Mouse (Mus musculus) gastrocnemius, adult 18-20 months (tissue): ENCODE results near the gene Hebp1. TPM values are rescaled to one million over a fixed set of nuclear protein-coding genes. Genes with fewer than 3 reads are reported as not detected.
A peak's percentile ranks its signal among the peaks of the same experiment; 100 is the strongest.

ENCODE experiments used
- DNase-seq: peaks from one replicate; pipeline ENCODE4 v3.0.0; 2021; ENCODE audit warnings: low spot score
- long read RNA-seq, 2 experiments: library from polyadenylated mRNA; stranded (forward); transcript quantifications; one replicate each; pipeline ENCODE4 v2.0.0; 2021
- total RNA-seq, 2 experiments: library from RNA; stranded (reverse); gene quantifications; 2 replicates each; pipeline ENCODE4 v1.2.3; 2021

Gene Hebp1
- 1 to 10 TPM; 8.6 to 8.9 TPM for total RNA-seq
- long read RNA-seq, experiment 1: 0 reads
- long read RNA-seq, experiment 2: 0 reads

DNA sequence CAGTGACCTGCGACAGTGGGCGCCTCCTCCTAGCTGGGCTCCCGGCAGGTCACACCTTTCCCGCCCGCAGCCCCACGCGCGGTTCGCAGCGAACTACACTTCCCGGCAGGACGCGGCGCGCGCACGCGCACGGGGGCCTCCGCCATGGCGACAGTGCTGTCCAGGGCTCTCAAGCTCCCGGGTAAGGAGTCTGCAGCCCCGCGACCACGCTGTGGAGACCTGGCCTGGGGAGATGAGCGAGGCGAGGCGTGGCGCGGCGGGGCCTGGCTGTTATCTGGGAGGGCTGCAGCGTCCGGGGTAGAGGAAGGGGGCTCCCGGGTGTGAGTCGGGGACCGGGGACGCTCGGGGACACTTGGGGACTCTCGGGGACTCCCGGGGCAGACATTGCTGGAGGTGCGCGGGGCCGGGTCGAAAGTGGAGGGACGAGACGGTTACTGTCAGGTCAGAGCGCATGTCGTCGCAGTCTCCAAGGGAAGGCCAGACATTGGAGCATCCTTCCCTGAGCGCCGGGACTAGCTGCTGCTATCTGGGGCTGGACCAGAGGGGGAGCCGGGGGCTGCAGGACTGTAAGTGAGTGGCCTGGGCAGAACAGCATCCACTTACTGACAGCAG is at the start of gene Hebp1, which contains the start of gene Fam234b:
Gene Hebp1 (minus strand): TSS at position 102 of the 612 bp plus-strand sequence.
Gene Fam234b (plus strand): TSS at position 57 of the 612 bp plus-strand sequence.
- DNase-seq: peak; percentile 68

DNA sequence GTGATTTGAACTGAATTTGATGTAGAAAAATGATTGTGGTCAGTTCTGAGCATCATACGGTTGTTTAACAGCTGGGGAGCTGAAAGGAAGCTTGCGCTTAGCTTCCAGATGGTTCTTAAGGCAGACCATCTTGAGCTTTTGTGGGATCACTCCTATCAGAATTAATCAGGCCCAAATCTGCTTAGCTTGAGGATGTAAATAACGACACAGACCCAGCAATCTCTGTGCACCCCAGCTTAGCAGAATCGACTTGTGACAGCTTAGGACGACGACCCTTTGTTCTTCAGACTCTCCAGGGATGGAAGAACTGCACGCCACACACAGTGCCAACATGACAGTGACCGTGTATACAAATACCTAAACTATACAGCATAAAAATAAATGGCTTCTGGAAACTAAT is 47.8 kb upstream of the Hebp1 start:
- DNase-seq: no peak

DNA sequence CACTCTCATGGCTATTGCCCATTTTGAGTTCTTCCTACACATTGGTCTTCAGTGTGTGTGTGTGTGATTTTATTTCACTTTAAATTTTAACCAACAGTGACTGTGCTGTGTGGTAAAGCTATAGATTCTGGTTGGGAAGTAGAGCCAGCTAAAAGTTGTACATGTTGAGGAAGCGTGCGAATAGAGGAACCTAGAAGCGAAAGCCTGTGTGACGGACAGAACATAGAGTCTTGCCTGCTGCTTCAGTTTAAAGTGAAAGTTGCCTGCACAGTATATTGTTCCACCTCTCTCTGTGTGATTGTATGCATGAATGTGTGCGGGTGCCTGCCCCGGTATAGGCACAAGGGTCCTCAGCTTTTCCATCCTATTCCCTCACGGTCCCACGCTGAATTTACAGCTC is 42.5 kb upstream of the Hebp1 start:
- no peak for DNase-seq

DNA sequence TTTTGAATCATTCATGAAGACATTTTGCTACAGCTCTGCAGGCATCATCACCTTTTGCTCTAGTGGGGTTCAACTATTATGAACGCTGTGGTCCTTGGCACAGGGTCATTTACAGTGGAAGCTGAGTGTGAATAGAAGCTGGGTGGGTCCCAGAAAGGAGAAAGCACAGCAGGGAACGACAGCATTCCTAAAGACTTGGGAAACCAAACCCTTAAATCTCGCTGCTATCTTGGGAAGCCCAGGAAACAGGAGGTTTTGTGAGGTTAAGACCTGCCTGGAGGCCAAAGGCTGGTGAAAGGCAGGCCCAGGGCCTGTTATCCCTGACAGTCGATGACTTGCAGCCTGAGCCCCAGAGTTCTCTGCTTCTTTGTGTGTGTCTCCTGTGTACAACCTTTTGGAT is 40.4 kb upstream of the Hebp1 start:
- DNase-seq: no peak

DNA sequence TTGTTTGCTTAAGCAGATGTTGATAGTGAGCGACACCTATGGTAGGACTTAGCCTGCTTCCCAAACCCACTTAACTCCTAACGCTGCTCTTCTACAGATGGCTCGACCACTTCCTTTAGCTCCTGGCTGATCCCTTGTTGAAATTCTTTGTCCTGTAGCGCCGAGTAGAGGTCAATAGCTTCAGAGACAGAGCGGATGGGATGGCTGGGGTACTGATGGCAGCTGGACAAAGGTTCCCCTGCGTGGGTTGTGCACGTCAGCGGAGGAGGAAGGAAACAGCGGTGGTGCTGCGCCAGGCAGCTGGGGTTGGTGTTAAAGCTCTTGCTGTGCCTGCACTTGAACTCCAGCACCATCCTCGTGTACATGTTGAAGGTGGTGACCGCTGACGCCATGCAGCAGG is 39.5 kb upstream of the Hebp1 start:
- no peak for DNase-seq

DNA sequence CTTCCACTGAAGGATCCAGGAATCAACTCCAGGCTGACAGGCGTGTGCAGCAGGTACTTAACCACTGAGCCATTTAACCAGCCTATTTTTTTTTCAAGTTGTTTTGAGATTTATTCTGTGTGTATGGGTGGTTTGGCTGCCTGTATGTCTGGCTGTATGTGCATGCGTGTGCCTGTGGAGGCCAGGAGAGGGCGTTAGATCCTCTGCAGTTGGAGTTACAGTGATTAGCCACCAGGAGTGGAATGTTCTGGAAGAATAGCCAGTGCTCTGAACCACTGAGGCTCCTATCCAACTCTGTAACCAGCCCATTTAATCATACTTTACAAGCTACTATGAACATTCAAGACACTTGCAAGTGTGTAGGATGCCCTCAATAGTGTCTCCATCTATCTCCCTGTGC is 38.8 kb upstream of the Hebp1 start:
- DNase-seq: no peak

DNA sequence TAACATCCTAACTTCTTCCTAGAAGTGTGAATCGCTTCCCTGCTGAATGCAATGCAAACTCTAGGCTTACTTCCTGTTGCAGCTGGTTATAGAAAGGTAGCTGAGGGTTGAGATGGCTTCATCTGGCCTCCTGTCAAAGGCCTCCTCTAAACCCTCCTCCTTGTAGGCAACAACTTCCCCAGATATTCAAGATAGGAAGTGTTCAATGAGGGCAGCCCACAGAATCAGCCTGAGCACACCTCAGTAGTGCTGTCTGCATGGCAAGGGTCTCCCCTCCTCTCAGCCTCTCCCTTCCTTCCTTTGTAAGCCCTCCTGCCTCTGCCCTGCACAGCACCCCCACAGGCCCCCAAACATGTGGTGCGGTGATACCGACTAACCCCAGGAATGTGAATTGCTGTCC is 37.9 kb upstream of the Hebp1 start:
- DNase-seq: no peak

DNA sequence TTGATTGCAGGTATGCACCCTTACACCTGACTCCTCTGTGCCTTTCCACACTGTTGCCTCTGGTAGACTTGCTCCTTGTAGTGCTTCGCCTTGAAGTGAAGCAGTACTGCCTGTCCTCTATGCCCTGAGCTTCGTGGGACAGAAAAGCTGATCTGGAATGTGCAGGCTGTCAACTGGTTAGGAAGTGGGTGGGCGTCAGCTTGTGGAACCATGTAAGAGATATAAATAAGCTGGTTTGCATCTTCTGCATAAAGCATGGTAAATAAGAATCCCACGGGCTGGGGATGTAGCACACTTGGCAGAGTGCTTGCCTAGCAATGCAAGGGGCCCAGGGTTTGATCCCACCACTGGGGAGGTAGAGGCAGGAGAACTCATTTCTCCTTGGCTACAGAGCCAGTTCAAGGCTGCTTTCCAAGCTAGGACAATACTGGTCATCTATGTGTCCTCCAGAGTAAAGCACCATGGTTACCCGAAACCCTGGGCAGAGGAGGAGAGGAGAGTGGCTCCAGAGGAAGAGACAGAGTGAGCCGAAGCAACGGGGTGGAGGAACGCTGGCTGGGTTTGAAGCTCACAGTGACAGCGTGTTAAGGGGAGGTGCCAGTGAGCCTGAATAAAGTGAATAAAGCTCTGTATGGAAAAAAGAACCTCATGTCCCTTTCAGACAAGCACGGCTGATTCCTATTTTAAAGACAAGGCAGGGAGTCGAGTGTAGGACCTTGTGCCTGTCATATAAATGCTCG is 34.8 kb upstream of the Hebp1 start:
- DNase-seq: no peak

DNA sequence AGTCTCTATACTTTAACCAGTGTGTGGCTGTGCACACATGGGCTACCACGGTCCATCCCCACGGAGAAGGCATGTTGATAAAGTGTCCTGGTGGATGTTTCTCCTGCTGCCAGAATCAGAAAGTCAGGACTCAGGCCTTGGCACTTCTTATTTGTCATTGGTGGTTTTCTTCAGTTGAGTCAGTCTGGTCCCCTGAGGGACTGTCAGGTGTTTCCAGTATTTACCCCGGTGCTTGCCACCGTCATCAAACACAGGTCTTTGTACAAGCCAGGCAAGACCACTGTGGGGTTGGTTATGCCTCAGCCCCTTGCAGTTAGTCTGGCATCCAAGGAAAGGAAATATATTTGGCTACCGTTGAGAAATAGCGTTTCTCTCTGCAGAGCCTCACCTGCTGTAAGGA is 32.8 kb upstream of the Hebp1 start:
- DNase-seq: no peak

DNA sequence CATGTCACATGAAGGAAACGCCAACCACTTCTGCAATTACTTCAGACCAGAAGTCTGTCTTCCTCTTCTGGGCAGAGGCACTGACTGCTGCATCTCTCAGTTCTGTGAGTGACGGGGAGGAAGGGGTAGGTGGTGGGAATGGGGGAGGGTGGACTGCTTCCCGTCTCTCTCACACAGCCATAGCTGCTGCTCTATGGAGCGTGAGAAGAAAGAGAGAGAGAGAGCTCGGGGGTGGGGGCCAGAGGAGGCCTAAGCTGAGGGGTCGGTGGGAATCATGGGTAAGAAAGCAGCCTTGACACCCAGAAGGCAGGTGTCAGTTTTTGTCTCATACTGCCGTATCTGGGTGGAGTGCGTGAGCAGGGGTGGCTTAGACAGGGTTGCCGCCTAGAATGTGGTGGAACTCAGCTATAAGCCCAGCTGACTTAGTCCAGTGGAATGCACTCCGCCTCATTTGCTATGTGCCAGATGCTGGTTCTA is 30.7 kb upstream of the Hebp1 start:
- no peak for DNase-seq

DNA sequence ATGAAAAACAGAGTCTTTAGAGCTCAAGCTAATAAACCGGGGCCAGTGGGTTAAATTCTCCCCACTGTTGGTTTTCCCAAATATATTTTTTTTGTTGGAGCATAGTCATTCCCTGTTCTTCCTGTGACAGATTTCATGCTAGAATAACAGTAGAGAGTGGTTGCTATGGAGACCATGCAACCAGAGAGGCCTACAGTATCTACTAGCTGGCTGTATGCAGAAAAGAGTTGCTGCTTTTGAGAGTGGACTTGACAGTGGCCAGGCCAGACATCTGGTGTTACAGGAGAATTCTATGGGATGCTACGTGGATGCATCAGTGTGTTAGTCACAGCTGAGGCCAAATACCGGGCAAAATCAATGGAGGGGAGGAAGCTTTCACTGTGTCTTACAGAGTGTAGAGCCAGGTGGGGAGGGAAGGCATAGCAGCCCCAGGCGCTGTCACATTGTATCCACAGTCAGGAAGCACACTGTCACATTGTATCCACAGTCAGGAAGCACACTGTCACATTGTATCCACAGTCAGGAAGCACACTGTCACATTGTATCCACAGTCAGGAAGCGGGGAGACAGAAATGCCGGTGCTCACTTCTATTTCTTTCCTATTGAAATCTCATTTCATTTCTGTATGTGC is 26.1 kb upstream of the Hebp1 start:
- no peak for DNase-seq

DNA sequence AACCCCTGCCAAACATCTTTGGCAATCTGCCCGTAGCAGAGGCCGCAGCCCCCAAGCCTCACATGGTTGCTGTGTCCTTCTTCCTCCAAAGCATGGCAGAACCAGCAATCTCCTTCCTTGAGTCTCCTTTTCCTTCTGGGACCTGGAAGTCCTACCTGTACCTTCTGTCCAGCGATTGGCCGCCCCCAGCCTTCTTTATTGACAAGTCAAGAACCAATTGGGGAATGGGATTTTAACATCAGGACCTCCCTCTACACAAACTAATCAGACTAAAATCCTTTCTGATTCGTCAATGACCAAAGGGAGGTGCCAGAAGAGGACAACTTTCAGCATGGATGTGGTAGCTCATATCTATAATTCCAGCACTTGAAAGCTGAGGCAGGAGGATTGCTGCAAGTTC is 22.1 kb upstream of the Hebp1 start:
- DNase-seq: no peak

DNA sequence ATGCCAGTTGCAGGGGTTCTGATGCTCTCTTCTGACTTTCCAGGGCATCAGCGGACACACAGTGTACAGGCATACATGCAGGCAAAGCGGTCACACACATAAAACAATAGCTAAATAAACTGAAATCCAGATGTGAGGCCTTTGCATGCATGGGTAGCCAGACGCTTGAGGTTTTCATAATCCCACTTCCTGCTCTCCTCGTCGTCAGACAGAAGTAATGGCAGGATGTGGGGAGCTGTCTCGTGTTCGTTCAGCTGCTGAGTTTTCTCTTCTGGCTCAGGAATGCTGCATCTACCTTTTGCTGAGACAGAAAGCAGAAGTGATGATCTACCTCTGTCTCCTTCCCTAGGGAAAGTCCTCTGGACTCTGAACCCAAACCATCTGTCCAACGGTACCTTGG is 20.5 kb upstream of the Hebp1 start:
- no peak for DNase-seq

DNA sequence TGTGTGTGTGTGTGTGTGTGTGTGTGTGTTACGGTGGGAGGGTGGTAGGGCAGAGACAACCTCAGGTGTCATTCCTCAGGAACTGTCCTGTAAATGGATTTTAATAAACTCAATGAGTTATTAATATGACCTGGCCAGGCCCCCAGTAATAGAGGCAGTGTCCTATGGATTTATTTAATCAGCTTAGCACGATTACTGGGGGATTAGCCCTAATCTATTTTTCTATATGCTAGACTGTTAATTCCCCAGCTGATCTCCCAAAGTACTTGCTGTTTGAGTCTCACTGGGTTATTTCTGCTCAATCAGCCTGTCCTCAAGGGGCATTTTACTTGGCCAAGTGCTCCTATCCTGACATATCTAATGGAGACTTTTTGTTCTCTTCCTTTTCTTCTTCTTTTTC is 14.8 kb upstream of the Hebp1 start:
- DNase-seq: no peak

DNA sequence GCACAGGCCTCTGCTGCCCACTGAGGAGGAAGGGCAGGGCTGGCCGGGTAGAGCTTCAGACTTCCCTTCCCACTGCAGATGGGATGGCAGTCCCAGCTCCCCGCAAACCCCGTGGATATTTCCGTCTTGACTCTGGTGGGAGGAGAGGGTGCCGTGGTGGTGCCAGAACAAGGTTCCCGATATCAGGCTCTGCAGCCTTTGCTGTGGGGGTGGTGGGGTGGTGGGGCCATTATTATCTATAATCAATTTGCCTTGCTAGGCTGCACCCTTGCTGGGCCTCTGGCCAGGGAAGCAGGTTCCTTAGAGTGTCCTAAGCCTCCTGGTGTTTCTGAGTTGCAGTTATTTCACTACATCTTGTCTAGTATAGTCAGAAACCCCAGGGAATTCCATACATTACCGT is 13.3 kb upstream of the Hebp1 start:
- no peak for DNase-seq

DNA sequence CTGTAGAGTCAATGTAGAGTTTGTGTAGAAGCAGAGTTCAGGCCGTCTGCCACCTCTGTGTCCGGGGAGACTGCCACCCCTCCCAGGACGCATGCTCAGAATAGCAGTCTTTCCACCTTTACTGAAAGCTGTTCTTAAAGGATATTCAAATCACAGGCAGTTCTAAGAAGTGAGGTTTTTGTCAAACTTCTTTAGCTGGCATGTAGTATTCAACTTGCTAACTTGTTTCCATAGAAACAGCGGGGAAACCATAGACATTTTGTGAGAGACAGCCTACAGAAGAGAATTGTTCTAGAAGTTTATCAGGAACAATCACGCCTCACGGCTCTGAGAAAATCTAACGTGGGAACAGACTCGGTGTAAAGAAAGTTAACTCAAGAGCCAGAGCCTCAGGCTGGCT is 9.1 kb upstream of the Hebp1 start:
- no peak for DNase-seq

DNA sequence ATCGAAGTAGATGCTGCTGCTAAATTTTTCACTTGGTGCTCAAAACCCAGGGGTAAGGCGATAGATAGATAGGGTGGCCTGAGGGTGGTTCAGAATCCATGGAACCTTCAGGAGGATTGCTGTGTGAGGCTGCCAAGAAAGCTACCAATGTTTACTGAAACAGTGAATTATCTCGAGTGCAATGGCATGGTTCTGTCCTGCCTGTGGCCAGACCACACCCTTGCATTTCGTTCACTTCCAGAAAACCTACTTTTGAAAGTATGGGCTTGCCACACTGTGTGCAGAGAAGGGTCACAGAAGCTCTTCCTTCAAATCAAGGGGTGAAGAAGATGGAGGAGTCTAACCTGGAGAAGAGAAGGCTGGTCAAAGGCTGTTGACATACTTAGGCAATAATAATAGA is 8.0 kb upstream of the Hebp1 start:
- no peak for DNase-seq

DNA sequence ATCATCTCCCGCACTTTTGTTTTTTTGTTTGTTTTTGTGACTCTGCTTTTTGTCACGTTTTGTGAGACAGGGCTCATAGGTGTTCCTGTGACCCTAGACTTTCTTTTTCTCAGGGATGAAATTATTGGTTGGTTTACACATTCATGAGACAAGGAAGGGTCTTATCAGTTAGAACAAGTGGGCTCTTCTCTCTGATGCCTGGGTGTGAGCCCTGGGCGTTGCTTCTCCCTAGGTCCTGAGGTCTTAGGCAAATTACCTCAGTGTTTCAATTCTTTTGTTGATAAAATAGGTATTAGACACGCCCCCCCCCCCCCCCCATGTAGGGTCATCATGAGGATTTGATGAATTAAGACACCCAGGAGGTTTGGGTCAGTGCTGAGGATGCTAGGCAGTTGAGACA is 7.0 kb upstream of the Hebp1 start:
- DNase-seq: no peak

DNA sequence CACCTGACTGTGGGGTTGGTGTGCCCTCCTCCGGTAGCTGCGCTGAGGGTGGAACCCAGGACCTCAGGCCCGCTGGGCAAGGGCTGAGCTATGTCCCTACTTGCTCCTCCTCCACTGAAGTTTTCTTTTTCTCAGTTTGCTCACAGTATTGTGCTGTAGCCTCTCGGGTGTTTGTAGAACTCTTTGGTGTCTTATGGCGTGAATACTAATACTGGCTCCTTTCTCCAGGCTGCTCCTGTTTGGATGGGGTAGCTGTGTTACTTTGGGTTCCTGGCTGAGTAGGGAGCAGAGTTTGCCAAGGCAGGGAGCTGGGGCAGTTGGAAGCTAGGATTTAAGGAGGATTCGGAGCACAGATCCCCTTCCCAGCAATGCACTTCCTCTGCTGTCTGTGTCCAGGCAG is 5.9 kb upstream of the Hebp1 start:
- no peak for DNase-seq

DNA sequence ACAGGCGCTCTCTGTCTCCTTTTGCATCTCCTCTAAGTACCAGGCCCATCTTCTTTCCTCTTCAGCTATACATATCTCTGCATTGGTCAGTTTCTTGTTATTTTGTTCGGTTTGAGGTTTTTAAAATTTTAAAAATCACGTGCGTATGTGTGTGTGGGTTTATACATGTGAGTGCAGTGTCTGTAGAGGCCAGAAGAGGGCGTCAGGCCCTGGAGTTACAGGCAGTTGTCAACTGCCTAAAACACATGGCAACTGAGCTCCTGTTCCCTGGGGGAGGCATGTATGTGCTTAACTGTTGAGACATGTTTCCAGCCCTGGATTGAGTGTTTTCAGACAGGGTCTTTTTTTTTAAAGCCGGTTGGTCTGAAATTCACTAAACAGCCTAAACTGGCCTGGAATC is 4.8 kb upstream of the Hebp1 start:
- no peak for DNase-seq

DNA sequence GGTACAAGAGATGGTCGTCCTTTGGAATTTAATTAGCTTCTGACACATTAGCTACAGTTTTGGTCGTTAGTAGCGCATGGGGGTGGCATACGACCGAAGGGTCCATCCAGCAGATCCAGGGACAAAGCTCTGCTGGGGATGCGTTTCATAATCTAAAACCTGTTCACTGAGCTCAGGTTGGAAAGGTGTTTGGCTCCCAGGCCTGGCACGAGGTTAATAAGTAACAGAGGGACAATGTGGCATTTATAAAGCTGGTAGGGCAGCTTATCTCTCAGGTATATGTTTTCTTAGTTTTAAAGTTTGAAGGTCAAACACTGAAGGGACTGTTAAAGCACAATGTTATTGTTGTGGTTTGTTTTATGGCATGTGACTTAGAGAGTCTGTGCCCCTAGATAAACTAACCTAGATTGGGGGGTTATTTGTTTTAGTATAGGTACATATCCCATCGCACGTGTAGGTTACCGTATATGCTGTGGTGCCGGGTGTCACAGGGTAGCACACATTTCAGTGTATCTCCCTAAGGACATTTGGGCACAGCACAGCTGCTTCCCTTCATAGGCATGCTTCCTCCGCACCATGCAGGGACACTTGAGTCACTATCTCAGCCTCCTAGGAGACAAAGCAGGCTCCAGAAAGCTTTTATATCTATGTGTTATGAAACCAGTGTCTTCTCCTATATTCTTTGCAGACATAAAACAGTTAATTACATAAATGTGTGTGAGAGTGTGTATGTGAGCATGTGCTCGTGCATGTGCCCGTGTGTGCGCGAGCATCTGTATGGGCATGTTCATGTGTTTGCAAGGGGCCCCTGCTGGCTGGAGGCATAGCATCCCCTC is 2.5 kb upstream of the Hebp1 start:
- DNase-seq: no peak

DNA sequence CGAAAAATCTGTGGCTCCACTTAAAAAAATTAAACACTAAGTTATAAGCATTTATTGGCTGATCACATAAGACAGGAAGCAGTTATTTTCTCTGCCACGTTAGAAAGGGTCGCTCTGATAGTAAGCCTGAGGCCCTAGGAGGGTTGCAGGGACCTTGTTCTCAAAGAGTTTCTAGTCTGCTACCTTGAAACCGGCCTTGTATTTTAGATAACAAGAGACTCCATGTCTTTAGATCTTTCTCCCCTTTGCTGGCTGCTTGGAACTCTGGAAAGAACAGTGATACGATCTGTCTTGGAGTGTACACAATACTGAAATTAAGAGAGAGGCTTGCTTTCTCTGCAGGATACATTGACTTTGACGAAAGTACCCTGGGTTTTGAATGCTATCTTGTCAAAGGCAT is 904 bp upstream of the Hebp1 start:
- DNase-seq: no peak
